Mouse (Mus musculus) macrophage (primary cell): Measurements from ENCODE around the gene Itpk1. TPM values are rescaled to one million over a fixed set of nuclear protein-coding genes. Genes with fewer than 3 reads are reported as not detected.

Experiments used
- H3K27ac ChIP-seq: fragments of 350-480 bp; formaldehyde crosslinking; 2 replicates; pipeline ENCODE4 v1.9.0; 2021
- H3K36me3 ChIP-seq: fragments of 350-480 bp; formaldehyde crosslinking; 2 replicates; pipeline ENCODE4 v1.9.0; 2021; ENCODE audit errors: inconsistent target
- H3K4me3 ChIP-seq: fragments of 350-480 bp; formaldehyde crosslinking; 2 replicates; pipeline ENCODE4 v1.9.0; 2021; ENCODE audit errors: inconsistent target
- H3K79me2 ChIP-seq: fragments of 350-480 bp; formaldehyde crosslinking; 2 replicates; pipeline ENCODE4 v1.9.0; 2021; ENCODE audit errors: inconsistent target
- WGBS: methylation state at CpG from one replicate; pipeline ENCODE4 v1.1.7; 2026; ENCODE audit warnings: inconsistent platforms; ENCODE audit not compliant: missing documents; 5-methylcytosine and 5-hydroxymethylcytosine counted together
- polyA plus RNA-seq: library from polyadenylated mRNA; stranded (reverse); fragments of 250-400 nt; gene quantifications from 3 replicates; pipeline ENCODE4 v1.2.4, GENCODE M21; 2018; ENCODE audit warnings: inconsistent platforms

Gene Itpk1
- polyA plus RNA-seq, 1 experiment from 2014 or later, result 12.1 TPM

GRCm38 (mm10) chr12:102626841-102627240 lies 77.9 kb downstream of the Itpk1 start:
- peaks cover 13% of the 10 kb centered on the region; the same call in 1 of the 2 replicates for H3K36me3 ChIP-seq
- WGBS, result 94% methylated on average over 7 of the region's 7 CpGs
- no peak overlapping the region for H3K4me3 ChIP-seq
- H3K79me2 ChIP-seq, result peaks cover 8% of the 10 kb centered on the region; the same call in 1 of the 2 replicates
- H3K27ac ChIP-seq, result no peak overlapping the region

GRCm38 (mm10) chr12:102625717-102626116 lies 79.0 kb downstream of the Itpk1 start:
- Histone ChIP-seq H3K27ac (no peak overlapping the region), H3K36me3 (peaks cover 14% of the 10 kb centered on the region; the same call in 1 of the 2 replicates), H3K4me3 (no peak overlapping the region), H3K79me2 (peaks cover 8% of the 10 kb centered on the region; the same call in 1 of the 2 replicates)
- WGBS, result 93% methylated on average over 6 of the region's 6 CpGs

- Histone ChIP-seq H3K4me3 (no peak overlapping the region), H3K36me3 (peaks cover 14% of the 10 kb centered on the region; the same call in 1 of the 2 replicates), H3K27ac (no peak overlapping the region), H3K79me2 (peaks cover 8% of the 10 kb centered on the region; the same call in 1 of the 2 replicates)
- WGBS, result 91% methylated on average over 5 of the region's 5 CpGs
These were observed 79.6 kb downstream of the Itpk1 start for GRCm38 (mm10) chr12:102625118-102625517.

- H3K4me3 ChIP-seq, result no peak overlapping the region
- H3K27ac ChIP-seq, result no peak overlapping the region
- H3K36me3 ChIP-seq, result peaks cover 14% of the 10 kb centered on the region; the same call in 1 of the 2 replicates
- 85% methylated on average over 8 of the region's 9 CpGs for WGBS
- peaks cover 8% of the 10 kb centered on the region; the same call in 1 of the 2 replicates for H3K79me2 ChIP-seq
These were observed 80.9 kb downstream of the Itpk1 start for GRCm38 (mm10) chr12:102623827-102624226.

DNA sequence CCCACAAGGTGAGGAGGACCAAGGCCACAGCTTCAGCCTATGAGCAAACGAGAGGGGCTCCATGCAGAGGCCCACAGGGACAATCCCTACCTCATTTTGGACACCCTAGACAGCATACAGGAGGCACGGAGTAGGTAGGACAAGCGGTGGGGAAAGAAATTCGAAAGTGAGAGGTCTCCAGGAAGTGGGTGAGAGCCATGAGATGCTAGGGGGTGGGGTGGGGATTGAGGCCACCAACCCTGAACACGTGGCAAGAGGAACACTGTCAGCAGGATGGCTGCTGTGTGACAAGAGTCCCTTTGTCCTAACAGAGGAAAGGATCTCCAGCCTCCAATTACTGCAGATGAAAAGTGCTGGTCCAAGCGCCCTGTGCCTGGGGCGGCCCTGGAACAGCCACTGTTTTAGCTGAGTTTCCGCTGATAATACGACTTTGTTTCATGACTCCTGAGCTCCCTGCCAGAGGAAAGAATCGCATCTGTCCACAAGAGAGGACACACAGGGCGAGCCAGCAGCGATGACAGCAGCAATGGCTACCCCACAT lies 82.4 kb downstream of the Itpk1 start:
- H3K79me2 ChIP-seq, result no peaks in the 10 kb centered on the region; the same call in 1 of the 2 replicates
- WGBS, result 84% methylated on average over 12 of the region's 12 CpGs
- peaks cover 14% of the 10 kb centered on the region; the same call in 1 of the 2 replicates for H3K36me3 ChIP-seq
- H3K4me3 ChIP-seq, result no peak overlapping the region
- no peak overlapping the region for H3K27ac ChIP-seq

DNA sequence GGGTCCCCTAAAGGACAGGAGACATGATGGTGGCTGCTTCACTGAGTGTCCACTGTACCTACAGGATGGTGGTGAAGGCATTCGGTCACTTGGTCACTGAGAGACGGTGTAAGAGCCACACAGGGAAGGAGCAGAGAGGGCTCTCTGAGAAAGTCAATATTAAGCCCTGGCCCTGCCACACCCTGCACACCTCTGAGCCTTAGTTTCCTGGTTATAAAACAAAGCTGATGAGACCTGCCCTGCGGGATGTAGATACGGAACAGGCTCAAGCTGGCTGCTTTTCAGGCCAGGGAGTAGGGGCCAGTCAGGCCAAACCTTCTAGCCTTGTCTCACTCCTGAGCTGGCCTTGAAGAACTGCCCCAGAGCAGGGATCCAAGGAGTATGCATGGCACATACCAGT lies 82.9 kb downstream of the Itpk1 start:
- Histone ChIP-seq H3K79me2 (no peaks in the 10 kb centered on the region; the same call in 1 of the 2 replicates), H3K36me3 (peaks cover 14% of the 10 kb centered on the region; the same call in 1 of the 2 replicates), H3K27ac (no peak overlapping the region), H3K4me3 (no peak overlapping the region)
- WGBS, result 97% methylated on average over 4 of the region's 4 CpGs

DNA sequence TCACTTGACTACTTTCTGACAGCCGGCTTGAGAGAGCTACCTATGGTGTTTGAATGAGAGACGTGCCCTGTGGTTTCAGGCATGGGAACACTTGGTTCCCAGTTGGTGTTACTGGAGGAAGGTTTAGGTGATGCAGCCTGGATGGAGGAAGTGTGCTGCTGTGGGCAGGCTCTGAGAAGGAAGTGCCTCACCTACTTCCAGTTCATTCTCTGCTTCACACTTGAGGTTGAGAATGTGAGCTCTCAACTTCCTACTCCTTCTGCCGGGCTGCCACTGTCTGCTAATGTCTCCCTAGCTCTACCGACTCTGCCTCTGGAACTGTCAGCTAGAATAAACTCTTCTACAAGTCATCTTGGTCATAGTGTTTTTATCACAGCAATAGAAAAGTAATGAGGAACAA lies 83.5 kb downstream of the Itpk1 start:
- no peak overlapping the region for H3K4me3 ChIP-seq
- H3K79me2 ChIP-seq, result no peaks in the 10 kb centered on the region; the same call in 1 of the 2 replicates
- H3K27ac ChIP-seq, result no peak overlapping the region
- 73% methylated on average over 4 of the region's 4 CpGs for WGBS
- peaks cover 14% of the 10 kb centered on the region; the same call in 1 of the 2 replicates for H3K36me3 ChIP-seq

DNA sequence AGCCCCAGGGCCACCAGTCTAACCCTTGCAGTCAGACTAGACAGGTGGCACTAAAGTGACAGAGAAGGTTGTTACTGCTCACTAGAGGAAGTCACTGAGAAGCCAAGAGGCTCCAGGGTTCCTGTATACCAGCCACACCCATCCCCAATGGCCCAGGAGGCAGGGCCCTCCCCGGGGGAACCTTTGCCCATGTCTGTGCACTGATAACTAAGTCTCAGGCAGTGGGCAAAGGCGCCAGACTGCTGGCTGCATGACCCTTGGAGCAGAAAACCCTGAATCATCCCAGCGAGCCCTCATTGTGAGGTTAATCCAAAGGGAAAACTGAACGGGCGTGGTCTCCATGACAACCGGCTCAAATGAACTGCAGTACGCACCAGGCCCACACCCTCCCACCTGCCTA lies 84.8 kb downstream of the Itpk1 start:
- no peak overlapping the region for H3K27ac ChIP-seq
- peaks cover 14% of the 10 kb centered on the region; the same call in 1 of the 2 replicates for H3K36me3 ChIP-seq
- no peak overlapping the region for H3K4me3 ChIP-seq
- H3K79me2 ChIP-seq, result no peaks in the 10 kb centered on the region
- WGBS, result 60% methylated on average over 3 of the region's 7 CpGs

DNA sequence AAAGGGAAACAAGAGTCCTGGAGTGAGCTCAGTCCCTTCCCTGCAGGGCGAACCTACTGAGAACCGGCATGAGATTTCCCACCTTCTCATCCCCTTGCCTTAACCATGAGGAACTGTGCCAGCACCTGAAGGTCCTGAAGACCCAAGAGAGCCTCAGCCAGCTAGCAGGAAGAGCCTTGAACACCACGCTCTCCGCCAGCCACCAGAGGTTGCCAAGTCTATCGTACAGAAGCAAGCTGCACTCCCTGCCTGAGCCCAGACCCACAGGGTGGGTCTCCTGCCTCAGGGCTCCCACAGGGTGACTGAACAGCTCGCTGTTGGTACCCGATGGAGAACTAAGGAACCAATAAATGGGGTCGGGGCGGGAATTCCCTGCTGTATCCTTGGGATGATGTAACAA lies 86.6 kb downstream of the Itpk1 start:
- no peak overlapping the region for H3K4me3 ChIP-seq
- no peaks in the 10 kb centered on the region for H3K79me2 ChIP-seq
- peaks cover 13% of the 10 kb centered on the region; the same call in 1 of the 2 replicates for H3K36me3 ChIP-seq
- WGBS, result 82% methylated on average over 9 of the region's 9 CpGs
- H3K27ac ChIP-seq, result no peak overlapping the region

DNA sequence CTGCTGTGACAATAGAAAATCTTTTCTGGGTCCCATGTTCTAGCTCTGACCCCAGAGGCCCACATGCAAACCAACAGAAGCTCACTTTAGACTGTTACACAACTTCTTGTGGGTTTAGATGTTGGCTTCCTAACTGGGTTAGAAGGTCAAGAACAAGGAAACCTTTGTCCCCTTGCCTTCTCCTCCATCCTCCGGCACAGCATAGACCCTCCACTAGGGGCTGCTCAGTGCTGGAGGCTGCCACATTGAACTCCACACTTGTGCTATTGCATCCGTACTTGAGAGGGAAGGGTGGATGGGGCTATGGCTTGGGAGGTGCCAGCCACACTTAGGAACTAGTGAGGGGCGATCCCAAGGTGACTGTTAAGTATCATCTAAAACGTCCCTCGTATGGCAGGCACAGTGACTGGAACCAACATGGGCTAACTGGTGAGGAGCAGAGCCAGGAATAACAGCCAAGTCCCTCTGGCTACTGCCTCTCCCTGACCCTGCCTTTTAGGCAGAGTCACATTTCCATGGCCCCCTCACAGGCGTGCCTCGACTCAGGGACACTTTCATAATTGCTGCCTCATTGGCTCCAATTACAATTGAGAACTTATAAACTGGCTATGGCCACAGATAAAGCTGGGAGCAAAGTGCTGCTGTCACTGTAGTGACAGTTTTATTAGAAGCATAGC lies 87.7 kb downstream of the Itpk1 start:
- Histone ChIP-seq H3K27ac (no peak overlapping the region), H3K4me3 (no peak overlapping the region), H3K36me3 (peaks cover 2% of the 10 kb centered on the region; the same call in 1 of the 2 replicates), H3K79me2 (no peaks in the 10 kb centered on the region)
- 67% methylated on average over 7 of the region's 7 CpGs for WGBS

DNA sequence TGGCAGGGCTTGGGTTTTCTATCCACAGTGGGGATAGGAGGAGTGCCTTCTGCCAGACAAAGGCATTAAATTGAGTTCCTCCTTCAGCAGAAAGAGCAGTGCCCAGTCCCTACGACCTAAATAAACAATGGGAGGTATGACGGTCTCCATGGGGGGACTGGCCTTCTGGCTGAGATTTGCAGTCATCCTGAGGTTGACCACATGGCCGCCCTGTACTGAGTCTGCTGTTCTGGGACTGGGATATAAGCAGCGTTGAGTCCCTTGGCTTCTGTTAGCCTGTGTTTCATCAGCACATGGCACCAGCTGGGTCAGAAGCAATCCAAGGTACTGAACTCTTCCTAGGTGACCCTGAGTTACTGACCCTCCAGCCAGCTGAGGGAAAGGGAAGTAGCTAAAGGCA lies 88.5 kb downstream of the Itpk1 start:
- no peaks in the 10 kb centered on the region for H3K36me3 ChIP-seq
- H3K79me2 ChIP-seq, result no peaks in the 10 kb centered on the region
- WGBS, result 67% methylated on average over 4 of the region's 4 CpGs
- no peak overlapping the region for H3K27ac ChIP-seq
- no peak overlapping the region for H3K4me3 ChIP-seq

DNA sequence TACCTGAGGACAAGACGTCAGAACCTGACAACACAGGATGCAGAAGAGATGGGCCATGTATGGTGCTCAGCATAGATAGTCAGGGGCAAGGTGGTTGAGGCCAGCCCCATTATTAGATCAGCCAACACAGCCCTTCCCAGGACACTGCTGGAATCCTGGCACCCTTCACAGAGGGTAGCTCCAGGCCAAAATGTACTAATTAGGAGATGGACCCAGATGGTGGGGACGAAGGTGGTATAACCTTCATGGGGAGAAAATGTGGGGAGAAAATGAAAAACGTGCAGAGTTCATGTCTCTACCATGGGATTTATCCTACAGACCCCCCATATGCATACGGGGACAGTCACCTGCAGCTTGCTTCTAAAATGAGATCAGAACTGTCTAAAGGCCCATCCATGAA lies 91.3 kb downstream of the Itpk1 start:
- WGBS, result 93% methylated on average over 4 of the region's 4 CpGs

DNA sequence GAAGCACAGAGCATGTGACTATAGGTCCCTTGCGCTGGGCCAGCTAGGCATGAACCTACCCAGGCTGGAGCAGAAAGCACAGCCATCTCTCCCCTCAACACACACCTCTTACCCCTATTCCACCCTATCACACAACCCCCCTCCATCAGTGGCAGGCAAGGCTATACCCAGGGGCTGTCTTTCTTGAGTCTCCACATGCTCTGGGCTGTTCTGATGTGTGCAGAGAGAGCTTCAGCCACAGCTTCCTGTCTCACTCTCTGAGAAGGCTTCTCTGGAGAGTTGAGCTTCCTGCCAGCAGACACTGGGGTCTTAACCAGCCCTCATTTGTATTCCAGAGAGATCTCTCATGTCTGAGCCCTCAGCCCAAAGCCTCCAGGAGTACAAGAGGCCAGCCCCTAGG lies 92.3 kb downstream of the Itpk1 start:
- WGBS, result 85% methylated on average over 1 of the region's 1 CpGs

More for the DNA sequence above, 91.3 kb downstream of the Itpk1 start:
- Histone ChIP-seq H3K27ac (no peak overlapping the region), H3K79me2 (no peaks in the 10 kb centered on the region), H3K4me3 (no peak overlapping the region), H3K36me3 (0 out of 2 replicates have a peak, but pooled peaks cover 5% of the 10 kb centered on the region)

DNA sequence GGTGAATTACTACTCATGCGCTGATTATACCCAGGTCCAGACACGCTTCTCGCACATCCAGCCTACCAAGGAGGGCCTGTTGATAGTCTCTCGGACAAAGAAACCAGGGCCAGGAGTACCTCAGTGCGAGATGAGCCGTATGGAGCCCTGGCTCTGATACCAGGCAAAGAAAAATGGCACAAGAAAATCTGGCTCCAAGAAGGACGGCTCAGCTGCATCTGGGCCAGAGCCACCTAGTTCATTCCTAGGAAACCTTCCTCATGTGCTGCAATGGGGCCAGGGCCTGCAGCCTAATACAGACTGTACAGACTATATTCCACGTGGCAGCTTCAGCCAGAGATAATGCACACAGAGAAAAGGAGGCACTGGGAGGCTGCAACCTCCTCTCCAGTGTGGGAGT lies 93.8 kb downstream of the Itpk1 start:
- Histone ChIP-seq H3K79me2 (no peaks in the 10 kb centered on the region), H3K36me3 (peaks cover 11% of the 10 kb centered on the region), H3K27ac (no peak overlapping the region), H3K4me3 (no peak overlapping the region)
- 96% methylated on average over 8 of the region's 8 CpGs for WGBS

More for the DNA sequence above, 92.3 kb downstream of the Itpk1 start:
- 0 out of 2 replicates have a peak, but pooled peaks cover 5% of the 10 kb centered on the region for H3K36me3 ChIP-seq
- H3K79me2 ChIP-seq, result no peaks in the 10 kb centered on the region
- H3K4me3 ChIP-seq, result no peak overlapping the region
- H3K27ac ChIP-seq, result no peak overlapping the region
